Mouse (Mus musculus) heart, embryonic 10.5 days (tissue): ENCODE results near the gene Togaram1. TPM values are rescaled to one million over a fixed set of nuclear protein-coding genes. Genes with fewer than 3 reads are reported as not detected.

Source experiments
- DNase-seq: peaks from one replicate; pipeline ENCODE4 v3.0.0-alpha.2; 2017; ENCODE audit warnings: low spot score
- H3K27ac ChIP-seq: fragments of 300-500 bp; sonication (generic); 2 replicates; pipeline ENCODE4 v1.5.1; 2016; ENCODE audit warnings: mild to moderate bottlenecking
- H3K27me3 ChIP-seq: fragments of 300-500 bp; sonication (generic); 2 replicates; pipeline ENCODE4 v1.6.1; 2016; ENCODE audit warnings: mild to moderate bottlenecking; ENCODE audit not compliant: poor library complexity, insufficient read depth, severe bottlenecking
- H3K36me3 ChIP-seq: fragments of 300-500 bp; sonication (generic); 2 replicates; pipeline ENCODE4 v1.6.1; 2016; ENCODE audit warnings: mild to moderate bottlenecking, moderate library complexity
- H3K4me1 ChIP-seq: fragments of 300-500 bp; sonication (generic); 2 replicates; pipeline ENCODE4 v1.6.1; 2016; ENCODE audit warnings: mild to moderate bottlenecking
- H3K4me3 ChIP-seq: fragments of 300-500 bp; sonication (generic); 2 replicates; pipeline ENCODE4 v1.5.1; 2016; ENCODE audit warnings: mild to moderate bottlenecking, moderate library complexity
- H3K9me3 ChIP-seq: fragments of 300-500 bp; sonication (generic); 2 replicates; pipeline ENCODE4 v1.6.1; 2016; ENCODE audit warnings: mild to moderate bottlenecking, moderate library complexity
- WGBS: fragments of 180-500 bp; shearing (Covaris S2); methylation state at CpG from one replicate; pipeline ENCODE4 v1.1.7; 2016; 5-methylcytosine and 5-hydroxymethylcytosine counted together
- polyA plus RNA-seq: library from polyadenylated mRNA; unstranded; fragments of >200 nt; fragmentation: Nextera tagmentation; extraction: Ambion mirVana; gene quantifications from 2 replicates; pipeline ENCODE4 v1.2.1, GENCODE M21; 2016

Togaram1 gene
- polyA plus RNA-seq, 1 experiment from 2014 or later = 22.8 TPM

DNA sequence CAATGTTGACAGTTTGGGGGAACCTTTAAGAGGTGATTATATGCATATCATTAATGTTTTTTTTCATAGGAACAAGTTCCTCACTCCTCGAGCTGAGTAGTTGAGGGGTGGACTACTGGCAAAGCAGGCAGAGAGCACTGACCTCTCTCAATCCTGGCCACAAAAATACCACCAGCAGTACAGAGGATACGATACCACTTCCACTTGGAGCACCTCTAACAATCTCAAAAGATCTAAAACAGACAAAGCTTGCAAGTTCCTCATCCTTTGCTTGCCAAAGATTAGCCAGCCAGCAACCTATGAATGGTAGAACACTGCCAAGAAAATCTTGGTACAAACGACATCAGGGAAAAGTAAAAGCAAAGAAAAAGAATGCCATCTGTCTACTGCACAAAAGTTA lies 100.6 kb downstream of the Togaram1 start:
- Histone ChIP-seq H3K27me3 (no peaks in the 10 kb centered on the region), H3K9me3 (no peaks in the 10 kb centered on the region), H3K4me3 (no peak overlapping the region), H3K27ac (no peak overlapping the region), H3K4me1 (no peaks in the 10 kb centered on the region), H3K36me3 (peaks cover 77% of the 10 kb centered on the region)
- no peak for DNase-seq
- 82% methylated on average over 3 of the region's 3 CpGs for WGBS

GRCm38 (mm10) chr12:65068409-65068808 lies 102.8 kb downstream of the Togaram1 start:
- 68% methylated on average over 4 of the region's 4 CpGs for WGBS
- DNase-seq = no peak
- Histone ChIP-seq H3K27ac (no peak overlapping the region), H3K27me3 (no peaks in the 10 kb centered on the region), H3K4me1 (no peaks in the 10 kb centered on the region), H3K4me3 (no peak overlapping the region), H3K36me3 (peaks cover 64% of the 10 kb centered on the region), H3K9me3 (no peaks in the 10 kb centered on the region)

Other genes with a start within 250 kb of the Togaram1 start
- gene Gm527, start 47.9 kb upstream of the Togaram1 start, polyA plus RNA-seq = 1.4 and 2.4 TPM in 2 replicates
- gene Klhl28, start 270 bp upstream of the Togaram1 start, polyA plus RNA-seq = 7.1 and 9.6 TPM in 2 replicates
- 40.4 and 46.2 TPM in 2 replicates for gene Prpf39, start 70.5 kb downstream of the Togaram1 start, polyA plus RNA-seq
- gene Fkbp3, start 108.2 kb downstream of the Togaram1 start, polyA plus RNA-seq = 541 and 623 TPM in 2 replicates
- gene Fancm, start 109.8 kb downstream of the Togaram1 start, polyA plus RNA-seq = 10.4 and 12.0 TPM in 2 replicates
- gene Mis18bp1, start 206.8 kb downstream of the Togaram1 start, polyA plus RNA-seq = 41.2 and 48.9 TPM in 2 replicates